ENCODE assay signal across 17 mouse cellular contexts in the genomic region with DNA sequence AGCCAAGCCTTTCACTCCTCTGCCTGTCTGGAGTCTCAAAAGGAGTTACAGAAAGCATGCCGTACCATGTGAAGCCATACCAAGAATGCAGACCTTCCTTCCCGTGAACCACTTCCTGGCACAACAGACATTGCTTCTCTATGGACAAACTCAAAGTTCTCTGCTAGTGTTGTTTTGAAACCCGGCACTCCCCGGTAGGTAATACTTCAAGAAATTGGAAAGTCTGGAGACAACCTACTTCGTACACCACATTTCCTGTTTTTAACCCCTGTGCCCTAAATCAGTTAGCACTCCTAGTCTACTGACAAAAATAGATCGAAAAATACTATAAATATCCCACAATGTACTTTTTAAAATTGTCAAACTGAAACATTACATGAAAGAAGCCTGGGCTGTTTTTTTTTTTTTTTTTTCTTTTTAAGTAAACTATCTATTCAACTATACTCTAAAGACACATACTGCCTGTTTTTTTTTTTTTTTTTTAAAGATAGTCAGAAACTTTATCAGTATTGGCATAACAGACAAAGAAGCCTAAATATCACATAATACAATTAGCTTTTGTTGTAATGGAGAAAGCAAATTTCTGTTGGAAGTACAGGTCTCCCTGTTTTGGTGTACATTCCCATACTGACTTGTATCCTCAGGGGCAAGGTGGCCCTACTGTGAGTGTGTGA.
A peak's percentile ranks its signal among the peaks of the same experiment; 100 is the strongest.
DNase-seq lines count a peak whose midpoint lies in the region; ATAC-seq and TF ChIP-seq lines count a peak whose summit lies in the region.
"Had no signal": no experiment of that assay in that cellular context is flagged by ENCODE, and none has a peak within 500 bp of the region (broad histone marks: within the 10 kb centered on the region; RNA-seq: fewer than 3 reads in every experiment).

No protein-coding gene starts in this region.

- WGBS in liver, postnatal 0 days (ENCODE audit: insufficient replicate concordance) = 36% methylated on average over 6 of the region's 6 CpGs
- WGBS in stomach, postnatal 0 days = 69% methylated on average over 6 of the region's 6 CpGs
- WGBS in kidney, embryonic 14.5 days = 63% methylated on average over 6 of the region's 6 CpGs

- no peak for TF ChIP-seq POLR2A in MEL (IDR thresholded peaks at IDR 0.05; ENCODE audit: control insufficient read depth in 1 of 2, insufficient read depth in 1 of 2, low read depth in 1 of 2, low read length in 2 of 2, poor library complexity in 1 of 2)

- peak overlapping the region; percentile 57 for H3K4me2 ChIP-seq in liver, postnatal 0 days (ENCODE audit: low read depth, low read length)
- no peak overlapping the region for H3K4me2 ChIP-seq in stomach, postnatal 0 days (replicated peaks; ENCODE audit: low read depth)
- no peak overlapping the region for H3K4me2 ChIP-seq in kidney, embryonic 14.5 days (replicated peaks; ENCODE audit: low read depth, low read length)
- H3K4me2 ChIP-seq: forebrain, embryonic 12.5 days; kidney, embryonic 15.5 days; lung, embryonic 14.5 days; neural tube, embryonic 13.5 days; stomach, embryonic 15.5 days had no signal

- no peak for ATAC-seq in liver, postnatal 0 days
- peak; percentile 41; the same call in 1 of the 2 replicates for ATAC-seq in megakaryocyte, adult 5-6 weeks (ENCODE audit: poor library complexity, severe bottlenecking)
- ATAC-seq in stomach, postnatal 0 days (ENCODE audit: low FRiP score, low TSS enrichment) = no peak
- ATAC-seq in kidney, embryonic 14.5 days (ENCODE audit: low FRiP score, low TSS enrichment) = no peak
- ATAC-seq: Patski had no signal

- no peak for TF ChIP-seq CTCF in liver, postnatal 0 days (IDR thresholded peaks at IDR 0.05; ENCODE audit: low read depth)
- TF ChIP-seq CTCF in MEL (IDR thresholded peaks at IDR 0.05 in 2 of 3, conservative IDR thresholded peaks at IDR 0.05 in 1 of 3; ENCODE audit: control insufficient read depth in 1 of 3, insufficient read depth in 1 of 3, low read depth in 2 of 3, low read length in 3 of 3, poor library complexity in 1 of 3, severe bottlenecking in 1 of 3) = no peak
- no peak for TF ChIP-seq CTCF in stomach, postnatal 0 days (IDR thresholded peaks at IDR 0.05; ENCODE audit: low read depth)

- H3K9me3 ChIP-seq in liver, postnatal 0 days (ENCODE audit: low read length) = no peaks in the 10 kb centered on the region
- H3K9me3 ChIP-seq in MEL (replicated peaks; ENCODE audit: insufficient read depth, low read length) = no peaks in the 10 kb centered on the region
- no peaks in the 10 kb centered on the region for H3K9me3 ChIP-seq in stomach, postnatal 0 days (ENCODE audit: control insufficient read depth, low read length)
- H3K9me3 ChIP-seq in kidney, embryonic 14.5 days (ENCODE audit: control insufficient read depth, low read length) = no peaks in the 10 kb centered on the region
- H3K9me3 ChIP-seq: forebrain, embryonic 12.5 days; heart, embryonic 10.5 days; kidney, embryonic 15.5 days; neural tube, embryonic 13.5 days; stomach, embryonic 15.5 days had no signal

- no peak overlapping the region for H3K4me3 ChIP-seq in liver, postnatal 0 days (ENCODE audit: low read depth, low read length)
- H3K4me3 ChIP-seq in MEL (ENCODE audit: control insufficient read depth in 1 of 2, insufficient read depth in 1 of 2, low read depth in 2 of 2, low read length in 2 of 2) = no peak overlapping the region
- no peak overlapping the region for H3K4me3 ChIP-seq in stomach, postnatal 0 days (ENCODE audit: low read depth, low read length)
- H3K4me3 ChIP-seq in kidney, embryonic 14.5 days (ENCODE audit: low read length) = no peak overlapping the region
- H3K4me3 ChIP-seq: forebrain, embryonic 12.5 days; heart, embryonic 10.5 days; kidney, embryonic 15.5 days; neural tube, embryonic 13.5 days; stomach, embryonic 15.5 days had no signal

- no peaks in the 10 kb centered on the region for H3K79me2 ChIP-seq in MEL (ENCODE audit: control insufficient read depth, insufficient read depth, low read length, poor library complexity)

- no peaks in the 10 kb centered on the region for H3K36me3 ChIP-seq in liver, postnatal 0 days (replicated peaks; ENCODE audit: insufficient read depth, low read length)
- no peaks in the 10 kb centered on the region; a peak in 1 of 4 replicates for H3K36me3 ChIP-seq in MEL (ENCODE audit: control insufficient read depth in 1 of 2, insufficient read depth in 2 of 2, low read length in 2 of 2)
- no peaks in the 10 kb centered on the region for H3K36me3 ChIP-seq in stomach, postnatal 0 days (ENCODE audit: control insufficient read depth, insufficient read depth, low read length)
- H3K36me3 ChIP-seq in kidney, embryonic 14.5 days (ENCODE audit: control insufficient read depth, insufficient read depth, low read length) = no peaks in the 10 kb centered on the region
- H3K36me3 ChIP-seq: forebrain, embryonic 12.5 days; heart, embryonic 10.5 days; kidney, embryonic 15.5 days; stomach, embryonic 15.5 days had no signal

- no peak for TF ChIP-seq RAD21 in MEL (IDR thresholded peaks at IDR 0.05; ENCODE audit: low read depth, low read length)

- no peak overlapping the region for H3K27ac ChIP-seq in liver, postnatal 0 days (ENCODE audit: low read depth)
- no peak overlapping the region for H3K27ac ChIP-seq in MEL (ENCODE audit: control insufficient read depth, low read depth, low read length)
- H3K27ac ChIP-seq in stomach, postnatal 0 days (replicated peaks) = no peak overlapping the region
- no peak overlapping the region for H3K27ac ChIP-seq in kidney, embryonic 14.5 days (ENCODE audit: low read depth, low read length)
- H3K27ac ChIP-seq: forebrain, embryonic 12.5 days; heart, embryonic 10.5 days; kidney, embryonic 15.5 days; neural tube, embryonic 13.5 days; stomach, embryonic 15.5 days had no signal

- H3K4me1 ChIP-seq in liver, postnatal 0 days (ENCODE audit: insufficient read depth) = 0 out of 2 replicates have a peak, but pooled peaks cover 6% of the 10 kb centered on the region
- no peaks in the 10 kb centered on the region for H3K4me1 ChIP-seq in MEL (ENCODE audit: control insufficient read depth in 1 of 2, insufficient read depth in 2 of 2, low read length in 2 of 2)
- H3K4me1 ChIP-seq in stomach, postnatal 0 days (replicated peaks; ENCODE audit: control insufficient read depth, insufficient read depth) = no peaks in the 10 kb centered on the region
- no peaks in the 10 kb centered on the region for H3K4me1 ChIP-seq in kidney, embryonic 14.5 days (ENCODE audit: control insufficient read depth, insufficient read depth, low read length)
- H3K4me1 ChIP-seq: neural tube, embryonic 13.5 days; stomach, embryonic 15.5 days had no signal

- no peaks in the 10 kb centered on the region for H3K27me3 ChIP-seq in liver, postnatal 0 days (ENCODE audit: insufficient read depth, low read length)
- no peaks in the 10 kb centered on the region for H3K27me3 ChIP-seq in MEL (ENCODE audit: control insufficient read depth in 1 of 2, insufficient read depth in 2 of 2, low read length in 2 of 2)
- no peaks in the 10 kb centered on the region for H3K27me3 ChIP-seq in stomach, postnatal 0 days (ENCODE audit: control insufficient read depth, insufficient read depth, low read length)
- H3K27me3 ChIP-seq in kidney, embryonic 14.5 days (ENCODE audit: control insufficient read depth, insufficient read depth, low read length) = no peaks in the 10 kb centered on the region
- H3K27me3 ChIP-seq: forebrain, embryonic 12.5 days; kidney, embryonic 15.5 days; neural tube, embryonic 13.5 days; Patski; stomach, embryonic 15.5 days had no signal

- no peak overlapping the region for H3K9ac ChIP-seq in liver, postnatal 0 days (replicated peaks)
- no peak overlapping the region for H3K9ac ChIP-seq in MEL (ENCODE audit: control insufficient read depth, low read depth, low read length, poor library complexity, severe bottlenecking)
- H3K9ac ChIP-seq in stomach, postnatal 0 days (ENCODE audit: low read length) = no peak overlapping the region
- H3K9ac ChIP-seq in kidney, embryonic 14.5 days (ENCODE audit: low read depth, low read length) = no peak overlapping the region
- H3K9ac ChIP-seq: forebrain, embryonic 12.5 days; kidney, embryonic 15.5 days; lung, embryonic 14.5 days; neural tube, embryonic 13.5 days; stomach, embryonic 15.5 days had no signal

- DNase-seq in liver, postnatal 0 days = no peak
- DNase-seq in liver (no peak), MEL (ENCODE audit: low read depth, low spot score) (no peak)
- peak; percentile 24 to 25 for DNase-seq in thymus, postnatal 36 days
- no peak for DNase-seq in stomach, postnatal 0 days (ENCODE audit: low spot score)
- DNase-seq in right cerebral cortex, postnatal 10 days (ENCODE audit: low spot score in 2 of 2) = no peak
- DNase-seq: cerebellum, adult 18-20 months; heart, postnatal 36 days had no signal

- no peak for TF ChIP-seq EP300 in liver, postnatal 0 days (IDR thresholded peaks at IDR 0.05; ENCODE audit: low read depth)
- TF ChIP-seq EP300 in MEL (IDR thresholded peaks at IDR 0.05; ENCODE audit: low read depth in 1 of 2, low read length in 2 of 2) = no peak
- no peak for TF ChIP-seq EP300 in stomach, postnatal 0 days (optimal IDR thresholded peaks at IDR 0.05)

TF ChIP-seq in MEL, 35 proteins besides CTCF, POLR2A, EP300 and RAD21:
- TF ChIP-seq CHD1 (IDR thresholded peaks at IDR 0.05; ENCODE audit: low read depth, low read length) (no peak), GATA1 (IDR thresholded peaks at IDR 0.05; ENCODE audit: low read depth, low read length) (no peak), TBP (IDR thresholded peaks at IDR 0.05; ENCODE audit: low read depth, low read length) (no peak), ETS1 (IDR thresholded peaks at IDR 0.05; ENCODE audit: low read depth, low read length) (no peak), SIN3A (IDR thresholded peaks at IDR 0.05; ENCODE audit: low read length) (no peak), BHLHE40 (IDR thresholded peaks at IDR 0.05; ENCODE audit: borderline replicate concordance, low read depth, low read length) (no peak), ZNF384 (IDR thresholded peaks at IDR 0.05; ENCODE audit: low read depth, low read length) (peak; percentile 85)

Comparison
In these comparisons a context has a peak if more than half of its experiments do, and no peak if none do; other contexts are left out.
1. DNase-seq: peak in thymus, postnatal 36 days (2 of 2); none in liver, postnatal 0 days (single experiment), liver (single experiment), MEL (single experiment), stomach, postnatal 0 days (single experiment) and right cerebral cortex, postnatal 10 days (0 of 2).